Mouse (Mus musculus) embryonic facial prominence, embryonic 11.5 days (tissue): ENCODE data around the gene Foxi1. TPM values are rescaled to one million over a fixed set of nuclear protein-coding genes. Genes with fewer than 3 reads are reported as not detected.
A peak's percentile ranks its signal among the peaks of the same experiment; 100 is the strongest.

ENCODE experiments used
- ATAC-seq: fragments of 200-750 bp; cut with Nextera tagmentation; replicated peaks from 2 replicates; pipeline ENCODE4 v1.8.0; 2017; ENCODE audit warnings: low read depth; ENCODE audit not compliant: insufficient number of reproducible peaks, low FRiP score, low TSS enrichment
- DNase-seq: peaks from one replicate; pipeline ENCODE4 v3.0.0-alpha.2; 2015; ENCODE audit warnings: low spot score
- H3K27ac ChIP-seq: fragments of 300-500 bp; sonication (generic); replicated peaks from 2 replicates; pipeline ENCODE4 v1.5.1; 2014; ENCODE audit warnings: mild to moderate bottlenecking, low read depth, low read length, control low read depth
- H3K27me3 ChIP-seq: fragments of 300-500 bp; sonication (generic); 2 replicates; pipeline ENCODE4 v1.6.1; 2014; ENCODE audit warnings: mild to moderate bottlenecking, low read length, moderate library complexity, mixed read lengths; ENCODE audit not compliant: control insufficient read depth, insufficient read depth
- H3K36me3 ChIP-seq: fragments of 300-500 bp; sonication (generic); replicated peaks from 2 replicates; pipeline ENCODE4 v1.6.1; 2014; ENCODE audit warnings: low read depth, mild to moderate bottlenecking, low read length, moderate library complexity, mixed read lengths; ENCODE audit not compliant: control insufficient read depth, insufficient read depth
- H3K4me1 ChIP-seq: fragments of 300-500 bp; sonication (generic); 2 replicates; pipeline ENCODE4 v1.6.1; 2014; ENCODE audit warnings: low read length, mixed read lengths; ENCODE audit not compliant: control insufficient read depth, insufficient read depth
- H3K4me2 ChIP-seq: fragments of 300-500 bp; sonication (generic); 2 replicates; pipeline ENCODE4 v1.6.1; 2014; ENCODE audit warnings: low read depth, mild to moderate bottlenecking, control low read depth, low read length, moderate library complexity
- H3K4me3 ChIP-seq: fragments of 300-500 bp; sonication (generic); 2 replicates; pipeline ENCODE4 v1.5.1; 2014; ENCODE audit warnings: low read depth, low read length, control low read depth
- H3K9ac ChIP-seq: fragments of 300-500 bp; sonication (generic); replicated peaks from 2 replicates; pipeline ENCODE4 v1.6.1; 2014; ENCODE audit warnings: mild to moderate bottlenecking, control low read depth, low read length
- H3K9me3 ChIP-seq: fragments of 300-500 bp; sonication (generic); replicated peaks from 2 replicates; pipeline ENCODE4 v1.6.1; 2016; ENCODE audit warnings: mild to moderate bottlenecking, low read length, inconsistent platforms, mixed read lengths; ENCODE audit not compliant: control insufficient read depth
- WGBS: fragments of 180-500 bp; shearing (Covaris S2); extraction: QIAGEN DNeasy Blood & Tissue Kit; methylation state at CpG from one replicate; pipeline ENCODE4 v1.1.7; 2014; 5-methylcytosine and 5-hydroxymethylcytosine counted together
- polyA plus RNA-seq: library from polyadenylated mRNA; unstranded; fragments of >200 nt; fragmentation: Nextera tagmentation; extraction: Ambion mirVana; gene quantifications from 2 replicates; pipeline ENCODE4 v1.2.1, GENCODE M21; 2014

Foxi1 gene
- not detected in 2 replicates for polyA plus RNA-seq

GRCm38 (mm10) chr11:34207989-34208388 is at the start of gene Foxi1:
Gene Foxi1 (minus strand): TSS chr11:34208089.
- H3K4me1 ChIP-seq, result no peaks in the 10 kb centered on the region
- H3K9me3 ChIP-seq, result no peaks in the 10 kb centered on the region
- no peaks in the 10 kb centered on the region for H3K36me3 ChIP-seq
- no peak for ATAC-seq
- H3K27ac ChIP-seq, result no peak within 1 kb of the TSS
- DNase-seq, result no peak
- H3K4me3 ChIP-seq, result no peak within 1 kb of the TSS
- H3K27me3 ChIP-seq, result no peaks in the 10 kb centered on the region
- WGBS, result 67% methylated on average over 10 of the region's 10 CpGs
- H3K9ac ChIP-seq, result no peak within 1 kb of the TSS
- no peak within 1 kb of the TSS for H3K4me2 ChIP-seq

- Histone ChIP-seq H3K4me2 (no peak overlapping the region), H3K4me1 (no peaks in the 10 kb centered on the region), H3K9ac (no peak overlapping the region), H3K4me3 (no peak overlapping the region), H3K36me3 (no peaks in the 10 kb centered on the region), H3K27me3 (no peaks in the 10 kb centered on the region), H3K9me3 (no peaks in the 10 kb centered on the region), H3K27ac (no peak overlapping the region)
- no peak for DNase-seq
- 53% methylated on average over 6 of the region's 6 CpGs for WGBS
- ATAC-seq, result no peak
These were observed 35.1 kb upstream of the Foxi1 start for GRCm38 (mm10) chr11:34242979-34243378.

GRCm38 (mm10) chr11:34240252-34240651 is 32.4 kb upstream of the Foxi1 start:
- WGBS, result 96% methylated on average over 1 of the region's 1 CpGs
- Histone ChIP-seq H3K36me3 (no peaks in the 10 kb centered on the region), H3K27me3 (no peaks in the 10 kb centered on the region), H3K4me2 (no peak overlapping the region), H3K4me3 (no peak overlapping the region), H3K9me3 (no peaks in the 10 kb centered on the region), H3K9ac (no peak overlapping the region), H3K27ac (no peak overlapping the region), H3K4me1 (no peaks in the 10 kb centered on the region)
- ATAC-seq (no peak), DNase-seq (no peak)

- Histone ChIP-seq H3K4me1 (no peaks in the 10 kb centered on the region), H3K4me2 (no peak overlapping the region), H3K27ac (no peak overlapping the region), H3K9ac (no peak overlapping the region), H3K27me3 (no peaks in the 10 kb centered on the region), H3K4me3 (no peak overlapping the region), H3K36me3 (no peaks in the 10 kb centered on the region), H3K9me3 (no peaks in the 10 kb centered on the region)
- DNase-seq (no peak), ATAC-seq (no peak)
- 86% methylated on average over 2 of the region's 2 CpGs for WGBS
These were observed 31.8 kb upstream of the Foxi1 start for GRCm38 (mm10) chr11:34239691-34240090.

- 84% methylated on average over 6 of the region's 6 CpGs for WGBS
These were observed 29.0 kb upstream of the Foxi1 start for GRCm38 (mm10) chr11:34236885-34237284.

GRCm38 (mm10) chr11:34236091-34236759 is 28.3 kb upstream of the Foxi1 start:
- no peaks in the 10 kb centered on the region for H3K9me3 ChIP-seq
- no peaks in the 10 kb centered on the region for H3K4me1 ChIP-seq
- no peaks in the 10 kb centered on the region for H3K27me3 ChIP-seq
- no peak overlapping the region for H3K9ac ChIP-seq
- no peak overlapping the region for H3K4me3 ChIP-seq
- DNase-seq, result peak; percentile 58
- H3K27ac ChIP-seq, result no peak overlapping the region
- no peaks in the 10 kb centered on the region for H3K36me3 ChIP-seq
- WGBS, result 46% methylated on average over 5 of the region's 5 CpGs
- no peak; the same call in 1 of the 2 replicates for ATAC-seq
- H3K4me2 ChIP-seq, result no peak overlapping the region

More at GRCm38 (mm10) chr11:34236885-34237284, 29.0 kb upstream of the Foxi1 start:
- Histone ChIP-seq H3K36me3 (no peaks in the 10 kb centered on the region), H3K9ac (no peak overlapping the region), H3K27ac (no peak overlapping the region), H3K9me3 (no peaks in the 10 kb centered on the region), H3K4me3 (no peak overlapping the region), H3K27me3 (no peaks in the 10 kb centered on the region), H3K4me1 (no peaks in the 10 kb centered on the region), H3K4me2 (no peak overlapping the region)
- ATAC-seq (no peak), DNase-seq (no peak)

- no peak overlapping the region for H3K4me3 ChIP-seq
- H3K36me3 ChIP-seq, result no peaks in the 10 kb centered on the region
- no peaks in the 10 kb centered on the region for H3K4me1 ChIP-seq
- H3K4me2 ChIP-seq, result no peak overlapping the region
- no peaks in the 10 kb centered on the region for H3K9me3 ChIP-seq
- H3K27me3 ChIP-seq, result no peaks in the 10 kb centered on the region
- no peak overlapping the region for H3K27ac ChIP-seq
- DNase-seq (peak; percentile 79), ATAC-seq (peak; percentile 51)
- 27% methylated on average over 6 of the region's 6 CpGs for WGBS
- H3K9ac ChIP-seq, result no peak overlapping the region
These were observed 21.0 kb upstream of the Foxi1 start for GRCm38 (mm10) chr11:34228758-34229364.

- 38% methylated on average over 1 of the region's 1 CpGs for WGBS
- Histone ChIP-seq H3K27ac (no peak overlapping the region), H3K9me3 (no peaks in the 10 kb centered on the region)
These were observed 19.3 kb upstream of the Foxi1 start for GRCm38 (mm10) chr11:34227180-34227579.

More at GRCm38 (mm10) chr11:34227180-34227579, 19.3 kb upstream of the Foxi1 start:
- ATAC-seq, result no peak
- peak; percentile 13 for DNase-seq
- H3K4me1 ChIP-seq, result no peaks in the 10 kb centered on the region
- no peak overlapping the region for H3K9ac ChIP-seq
- no peaks in the 10 kb centered on the region for H3K27me3 ChIP-seq
- no peak overlapping the region for H3K4me2 ChIP-seq
- H3K4me3 ChIP-seq, result no peak overlapping the region
- no peaks in the 10 kb centered on the region for H3K36me3 ChIP-seq
